Mouse (Mus musculus): Measurements from ENCODE around the gene Zfp446.
A peak's percentile ranks its signal among the peaks of the same experiment; 100 is the strongest.
"Not testable (repeated sequence)": the region's sequence is repeated elsewhere in the genome, so short reads cannot be mapped to it uniquely, and the experiment has no call there.

Zfp446 gene

GRCm38 (mm10) chr7:12977682-12978389 is at the start of gene Zfp446:
TSS of gene Zfp446 (plus strand) at chr7:12977848.
- DNase-seq = peak; percentile 99

- no peak for DNase-seq
Observed at GRCm38 (mm10) chr7:12933615-12934140, 44.0 kb upstream of the Zfp446 start.

DNA sequence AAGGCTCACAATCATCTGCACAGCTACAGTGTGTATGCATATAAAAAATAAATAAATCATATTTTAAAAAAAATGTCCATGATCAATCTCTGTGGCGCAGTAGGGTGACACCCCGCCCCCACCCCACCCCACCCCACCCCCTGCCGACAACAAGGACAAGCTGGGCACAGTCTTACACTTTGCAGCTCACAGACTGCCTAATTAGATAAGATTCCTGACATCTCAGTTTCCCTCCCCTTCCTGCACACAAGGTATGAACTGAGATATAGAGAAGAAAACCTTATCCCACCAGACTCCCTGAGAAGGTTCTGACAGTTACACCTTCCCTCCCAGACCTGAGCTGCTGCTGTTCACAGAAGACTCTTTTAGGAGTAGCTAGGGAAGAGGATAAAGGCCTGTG is 42.8 kb upstream of the Zfp446 start:
- DNase-seq = no peak

DNA sequence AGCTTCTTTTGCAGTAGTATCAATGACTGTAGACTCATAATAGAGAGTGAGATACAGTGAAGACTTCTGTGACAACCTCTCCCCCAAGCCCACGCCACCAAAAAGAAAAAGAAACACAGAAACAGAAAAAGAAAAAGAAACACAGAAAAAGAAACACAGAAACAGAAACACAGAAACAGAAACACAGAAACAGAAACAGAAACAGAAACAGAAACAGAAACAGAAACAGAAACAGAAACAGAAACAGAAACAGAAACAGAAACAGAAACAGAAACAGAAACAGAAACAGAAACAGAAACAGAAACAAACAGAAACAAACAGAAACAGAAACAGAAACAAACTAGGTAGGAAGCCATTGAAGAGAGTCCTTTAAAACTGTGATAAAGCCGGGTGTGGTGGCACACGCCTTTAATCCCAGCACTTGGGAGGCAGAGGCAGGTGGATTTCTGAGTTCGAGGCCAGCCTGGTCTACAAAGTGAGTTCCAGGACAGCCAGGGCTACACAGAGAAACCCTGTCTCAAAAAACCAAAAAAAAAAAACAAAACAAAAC is 40.3 kb upstream of the Zfp446 start:
- not testable (repeated sequence) for DNase-seq

DNA sequence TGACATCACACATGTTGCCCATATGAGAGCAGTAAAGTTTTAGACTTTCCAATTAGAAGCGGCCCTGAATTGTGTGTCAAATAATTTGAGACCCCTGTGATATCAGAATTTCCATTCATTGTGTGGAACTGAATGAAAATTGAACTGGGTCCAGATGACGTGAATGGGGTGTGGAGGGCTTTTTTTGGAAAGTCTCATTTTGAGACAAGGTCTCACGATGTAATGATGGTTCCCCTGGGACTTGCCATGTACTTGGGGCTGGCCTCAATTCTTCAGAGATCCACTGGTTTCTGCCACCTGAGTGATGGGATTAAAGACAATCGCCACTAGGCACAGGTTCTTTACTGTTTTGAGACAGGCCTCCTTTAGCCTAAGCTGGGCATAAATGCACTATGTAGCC is 37.0 kb upstream of the Zfp446 start:
- DNase-seq = no peak

- no peak for DNase-seq
Observed at GRCm38 (mm10) chr7:12943488-12943887, 34.2 kb upstream of the Zfp446 start.

GRCm38 (mm10) chr7:12949032-12949871 is 28.4 kb upstream of the Zfp446 start:
- peak; percentile 92 for DNase-seq

GRCm38 (mm10) chr7:12949872-12950229 is 27.8 kb upstream of the Zfp446 start:
- DNase-seq = no peak

GRCm38 (mm10) chr7:12954896-12955295 is 22.8 kb upstream of the Zfp446 start:
- DNase-seq = no peak

DNA sequence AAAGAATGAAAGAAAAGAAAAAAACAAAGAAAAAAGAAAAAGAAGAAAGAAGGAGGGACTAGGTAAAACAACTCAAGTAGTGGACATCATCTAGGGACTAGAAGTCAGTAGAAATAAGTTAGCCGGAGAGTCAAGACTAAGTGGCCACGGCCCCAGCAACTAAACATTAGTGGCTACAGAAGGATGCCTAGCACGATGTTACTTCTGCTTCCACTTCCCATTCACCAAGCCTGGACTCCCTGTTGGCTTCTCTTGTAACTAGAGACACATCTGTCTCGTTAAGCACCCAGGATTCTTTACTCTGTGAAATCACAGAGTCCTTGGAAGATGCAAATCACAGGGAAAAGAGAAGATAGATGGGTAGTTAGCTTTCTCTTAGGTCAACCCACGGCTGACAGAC is 20.1 kb upstream of the Zfp446 start:
- no peak for DNase-seq

GRCm38 (mm10) chr7:12958948-12959347 is 18.7 kb upstream of the Zfp446 start:
- no peak for DNase-seq

- DNase-seq = no peak
Observed at GRCm38 (mm10) chr7:12959718-12960117, 17.9 kb upstream of the Zfp446 start.

DNA sequence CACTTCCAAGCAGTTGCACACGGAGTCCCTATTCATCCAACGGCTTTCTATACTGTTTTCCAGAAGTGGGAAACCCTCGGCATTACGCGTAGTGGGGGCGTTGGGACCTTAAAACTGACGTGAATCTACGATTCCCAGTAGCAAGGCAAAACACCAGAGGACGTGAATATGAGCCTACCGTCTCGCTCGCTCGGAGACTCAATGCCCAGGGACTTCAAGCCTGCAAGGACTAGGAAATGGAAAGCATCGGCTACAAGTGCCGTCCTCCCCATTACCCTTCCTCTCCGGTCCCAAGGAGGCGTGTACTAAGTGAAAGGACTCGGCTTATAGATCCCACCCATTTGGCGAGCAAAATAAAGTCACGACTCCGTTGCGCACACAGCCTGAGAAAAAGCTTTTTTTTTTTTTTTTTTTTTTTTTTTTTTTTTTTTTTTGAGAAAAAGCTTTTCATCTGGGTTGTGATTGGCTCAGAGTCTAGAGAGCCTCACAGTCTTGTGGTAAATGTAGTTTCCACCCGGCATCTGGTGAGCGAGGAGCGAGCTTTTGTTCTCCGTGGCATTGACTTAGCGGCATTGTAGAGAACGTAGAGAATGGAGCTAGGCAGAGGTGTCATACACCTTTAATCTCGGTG is 16.0 kb upstream of the Zfp446 start:
- DNase-seq = no peak

DNA sequence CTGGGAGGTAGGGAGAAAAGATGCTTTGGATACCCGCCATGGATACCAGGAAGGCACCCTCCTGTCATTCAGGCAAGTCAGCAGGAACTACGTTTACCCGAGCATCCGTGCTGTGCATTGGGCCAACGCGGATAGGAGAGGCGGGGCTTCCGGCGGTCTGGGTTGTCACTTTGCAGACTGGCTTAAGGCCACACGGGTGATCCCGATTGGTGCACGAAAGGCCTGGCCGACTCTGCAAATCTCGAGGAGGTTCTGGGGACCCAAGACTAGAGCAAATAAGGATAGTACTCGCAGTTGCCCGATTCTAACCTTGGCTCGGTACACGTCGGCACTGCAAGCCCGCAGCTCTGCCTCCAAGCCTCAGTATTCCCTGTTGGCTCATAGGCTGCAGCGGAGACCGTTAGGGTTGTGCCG is 12.0 kb upstream of the Zfp446 start, which contains the start of gene Zfp324:
Gene Zfp324, plus strand, starts transcription at position 161 of the 414 bp plus-strand sequence.
- peak; percentile 88 for DNase-seq

GRCm38 (mm10) chr7:12966104-12966845 is 11.4 kb upstream of the Zfp446 start:
- DNase-seq = peak; percentile 85

- DNase-seq = no peak
Observed at GRCm38 (mm10) chr7:12970906-12971305, 6.7 kb upstream of the Zfp446 start.

DNA sequence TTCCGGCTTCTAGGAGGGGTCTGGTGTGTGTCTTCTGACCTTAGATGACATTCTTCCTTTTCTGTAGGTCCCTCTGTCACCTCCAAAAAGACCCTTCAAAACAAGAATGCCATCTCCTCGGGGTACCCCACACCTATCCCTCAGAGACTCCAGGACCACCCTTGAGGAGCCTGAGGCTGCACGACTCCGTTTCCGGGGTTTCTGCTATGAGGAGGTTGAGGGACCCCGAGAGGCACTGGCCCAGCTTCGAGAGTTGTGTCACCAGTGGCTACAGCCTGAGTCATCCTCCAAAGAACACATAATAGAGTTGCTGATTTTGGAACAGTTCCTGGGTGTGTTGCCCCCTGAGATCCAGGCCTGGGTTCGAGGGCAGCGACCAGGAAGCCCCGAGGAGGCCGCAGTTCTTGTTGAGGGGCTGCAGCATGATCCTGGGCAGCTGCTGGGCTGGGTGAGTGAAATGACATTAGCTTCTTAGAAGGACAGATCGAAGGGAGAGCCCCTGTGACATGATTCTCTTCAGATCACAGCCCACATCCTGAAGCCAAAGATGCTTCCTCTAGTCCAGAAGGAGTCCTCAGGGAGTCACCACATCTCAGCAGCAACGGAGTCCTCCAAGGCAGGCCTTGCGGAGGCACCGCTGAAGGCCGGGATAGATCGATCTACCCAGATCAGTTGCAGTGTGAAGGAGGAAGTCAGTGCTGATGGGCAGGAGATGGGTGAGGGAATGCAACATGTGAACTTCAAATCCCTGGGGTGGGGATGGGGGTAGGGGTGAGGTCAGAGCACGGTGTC is 1.5 kb downstream of the Zfp446 start:
- peak; percentile 39 for DNase-seq

GRCm38 (mm10) chr7:12979776-12980175 is 2.1 kb downstream of the Zfp446 start:
- DNase-seq = no peak

DNA sequence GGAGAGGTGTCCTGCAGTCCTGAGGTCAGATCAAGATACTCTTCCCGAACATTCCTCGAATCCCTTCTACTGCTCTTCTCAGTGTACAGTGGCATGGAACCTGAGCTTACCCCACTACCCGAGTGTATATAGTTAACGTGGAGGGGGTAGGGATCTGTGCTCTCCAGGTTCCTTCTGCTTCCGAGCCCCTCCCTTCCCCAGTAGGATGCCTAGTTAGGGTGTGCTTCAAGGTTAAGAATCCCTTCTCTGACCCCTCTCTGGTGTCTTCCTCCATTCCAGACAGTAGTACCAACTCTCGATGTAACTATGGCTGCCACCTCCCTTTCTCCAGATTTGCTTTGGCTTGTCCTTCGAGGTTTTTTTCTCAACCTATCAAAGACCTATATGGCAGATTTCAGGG is 2.6 kb downstream of the Zfp446 start:
- no peak for DNase-seq

GRCm38 (mm10) chr7:12985724-12986123 is 8.1 kb downstream of the Zfp446 start:
- no peak for DNase-seq

DNA sequence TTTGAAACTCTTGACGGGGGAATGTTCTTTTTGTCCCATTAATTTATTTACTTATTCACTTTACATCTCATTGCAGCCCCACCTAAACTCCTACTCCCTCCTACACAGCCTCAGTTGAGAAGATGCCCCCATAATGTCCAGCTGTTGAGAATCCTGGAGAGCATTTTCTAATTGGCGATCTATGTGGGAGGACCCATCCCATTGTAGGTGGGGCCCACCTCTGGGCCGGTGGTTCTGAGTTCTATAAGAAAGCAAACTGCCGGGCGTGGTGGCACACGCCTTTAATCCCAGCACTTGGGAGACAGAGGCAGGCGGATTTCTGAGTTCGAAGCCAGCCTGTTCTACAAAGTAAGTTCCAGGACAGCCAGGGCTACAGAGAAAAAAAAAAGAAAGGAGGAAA is 9.3 kb downstream of the Zfp446 start:
- DNase-seq = no peak
